8 mouse cellular contexts compared by ENCODE assay signal in genomic region chr3:84654900-84655784, GRCm38 (mm10). TPM values are rescaled to one million over a fixed set of nuclear protein-coding genes. Genes with fewer than 3 reads are reported as not detected.
DNase-seq lines count a peak whose midpoint lies in the region; ATAC-seq and TF ChIP-seq lines count a peak whose summit lies in the region.

No protein-coding gene starts in this region.

- no peaks in the 10 kb centered on the region for H3K9me3 ChIP-seq in lung, embryonic 16.5 days (ENCODE audit: control insufficient read depth, low read length)
- H3K9me3 ChIP-seq in forebrain, embryonic 12.5 days: 0 out of 2 replicates have a peak, but pooled peaks cover 6% of the 10 kb centered on the region
- H3K9me3 ChIP-seq in intestine, postnatal 0 days (ENCODE audit: control insufficient read depth): no peaks in the 10 kb centered on the region

- intact Hi-C loops in left cerebral cortex, postnatal 10 days (cut with DNase I): no loop called here

- no peak overlapping the region for H3K27ac ChIP-seq in lung, embryonic 16.5 days (ENCODE audit: low read length)
- no peak overlapping the region for H3K27ac ChIP-seq in forebrain, embryonic 12.5 days
- H3K27ac ChIP-seq in intestine, postnatal 0 days (ENCODE audit: low read depth, low read length): peak overlapping the region; percentile 37
- H3K27ac ChIP-seq in small intestine, adult 2 months (ENCODE audit: insufficient read depth, low read depth, low read length): peak overlapping the region; percentile 76

- H3K27me3 ChIP-seq in lung, embryonic 16.5 days (ENCODE audit: control insufficient read depth, insufficient read depth, low read depth, low read length): no peaks in the 10 kb centered on the region
- peaks cover 18% of the 10 kb centered on the region for H3K27me3 ChIP-seq in forebrain, embryonic 12.5 days
- H3K27me3 ChIP-seq in intestine, postnatal 0 days (replicated peaks; ENCODE audit: control insufficient read depth, insufficient read depth, low read length): no peaks in the 10 kb centered on the region
- no peaks in the 10 kb centered on the region for H3K27me3 ChIP-seq in small intestine, adult 2 months (ENCODE audit: control insufficient read depth, insufficient read depth, low read length)

- H3K36me3 ChIP-seq in lung, embryonic 16.5 days (ENCODE audit: control insufficient read depth, insufficient read depth, low read length): no peaks in the 10 kb centered on the region
- H3K36me3 ChIP-seq in forebrain, embryonic 12.5 days (replicated peaks): no peaks in the 10 kb centered on the region
- H3K36me3 ChIP-seq in intestine, postnatal 0 days (ENCODE audit: control insufficient read depth, insufficient read depth): no peaks in the 10 kb centered on the region
- no peaks in the 10 kb centered on the region for H3K36me3 ChIP-seq in small intestine, adult 2 months (ENCODE audit: control insufficient read depth, insufficient read depth, low read length)

- TF ChIP-seq CTCF in intestine, postnatal 0 days (IDR thresholded peaks at IDR 0.05; ENCODE audit: low read depth): peak; percentile 27
- no peak for TF ChIP-seq CTCF in small intestine, adult 2 months (IDR thresholded peaks at IDR 0.05; ENCODE audit: extremely low read depth, insufficient read length, insufficient replicate concordance, low read depth, low read length)

- H3K4me2 ChIP-seq in lung, embryonic 16.5 days (ENCODE audit: low read depth, low read length): peak overlapping the region; percentile 43
- peak overlapping the region; percentile 30; the same call in 1 of the 2 replicates for H3K4me2 ChIP-seq in forebrain, embryonic 12.5 days
- H3K4me2 ChIP-seq in intestine, postnatal 0 days (replicated peaks; ENCODE audit: low read depth): peak overlapping the region; percentile 60

- no peak overlapping the region for H3K9ac ChIP-seq in lung, embryonic 16.5 days (ENCODE audit: low read length)
- H3K9ac ChIP-seq in forebrain, embryonic 12.5 days: no peak overlapping the region
- H3K9ac ChIP-seq in intestine, postnatal 0 days (ENCODE audit: low read depth, low read length): no peak overlapping the region

- peaks cover 11% of the 10 kb centered on the region for H3K4me1 ChIP-seq in lung, embryonic 16.5 days (replicated peaks; ENCODE audit: control insufficient read depth, insufficient read depth, low read length)
- H3K4me1 ChIP-seq in forebrain, embryonic 12.5 days: peaks cover 22% of the 10 kb centered on the region
- H3K4me1 ChIP-seq in intestine, postnatal 0 days (replicated peaks; ENCODE audit: control insufficient read depth, insufficient read depth, low read length): peaks cover 19% of the 10 kb centered on the region
- H3K4me1 ChIP-seq in small intestine, adult 2 months (ENCODE audit: control insufficient read depth, insufficient read depth, insufficient read length, low read length): peaks cover 33% of the 10 kb centered on the region

- no peak for TF ChIP-seq POLR2A in small intestine, adult 2 months (IDR thresholded peaks at IDR 0.05; ENCODE audit: low read depth, low read length)

- WGBS in lung, embryonic 16.5 days: 17% methylated on average over 16 of the region's 16 CpGs
- 10% methylated on average over 16 of the region's 16 CpGs for WGBS in forebrain, embryonic 12.5 days
- WGBS in intestine, postnatal 0 days: 22% methylated on average over 16 of the region's 16 CpGs
- 40% methylated on average over 16 of the region's 16 CpGs for WGBS in small intestine, adult 2 months

- no peak for DNase-seq in lung, postnatal 4 days
- DNase-seq in natural killer cell, adult 2 months (ENCODE audit: low spot score in 2 of 2): no peak
- no peak for DNase-seq in left cerebral cortex, postnatal 10 days (ENCODE audit: extremely low spot score in 1 of 2, low spot score in 2 of 2)
- no peak for DNase-seq in cerebellum, adult 9-11 months

- no peak overlapping the region for H3K4me3 ChIP-seq in lung, embryonic 16.5 days (ENCODE audit: low read length)
- no peak overlapping the region; the same call in 1 of the 2 replicates for H3K4me3 ChIP-seq in forebrain, embryonic 12.5 days (replicated peaks)
- H3K4me3 ChIP-seq in intestine, postnatal 0 days (ENCODE audit: low read depth, low read length): peak overlapping the region; percentile 14; the same call in 1 of the 2 replicates
- H3K4me3 ChIP-seq in small intestine, adult 2 months (ENCODE audit: low read depth, low read length): no peak overlapping the region

- ATAC-seq in lung, embryonic 16.5 days (ENCODE audit: low read depth): no peak
- no peak for ATAC-seq in forebrain, embryonic 12.5 days (ENCODE audit: low FRiP score)
- ATAC-seq in intestine, postnatal 0 days: no peak

RNA-seq across cellular contexts. Expression of gene Tmem154, which starts 10.8 kb away (rescaled TPM):
- polyA plus RNA-seq in lung, embryonic 16.5 days (2015; fragmentation: Nextera tagmentation; extraction: Ambion mirVana): 3.4 and 4.1 TPM in 2 replicates
- 0.09 and 0.27 TPM in 2 replicates for polyA plus RNA-seq in forebrain, embryonic 12.5 days (2016; fragmentation: Nextera tagmentation; extraction: Ambion mirVana)
- 0.76 and 0.93 TPM in 2 replicates for polyA plus RNA-seq in intestine, postnatal 0 days (2015; fragmentation: Nextera tagmentation; extraction: Ambion mirVana)
- polyA plus RNA-seq in small intestine, adult 2 months (2012; rRNA removed): 1.5 and 2.0 TPM in 2 replicates
- total RNA-seq in left cerebral cortex, postnatal 10 days (2021): 1 to 10 TPM in 1 of 2 experiments, under 1 TPM in 1; 0.87 to 1.5 TPM

Comparison
In these comparisons a context has a peak if more than half of its experiments do, and no peak if none do; other contexts are left out.
1. H3K27ac ChIP-seq: peak in intestine, postnatal 0 days (single experiment) and small intestine, adult 2 months (single experiment); none in lung, embryonic 16.5 days (single experiment) and forebrain, embryonic 12.5 days (single experiment).
2. Peak in every context shown above with its lines, with median percentiles within 50 percentile points of each other: H3K4me2 ChIP-seq.